Mouse (Mus musculus) hindbrain, embryonic 10.5 days (tissue): ENCODE measurements at regions not wholly inside any gene's neighbourhood (a gene's known extent, or its start where the extent isn't known, plus 50 kb on each side); places are given as distances from the start of the nearest gene placed in this dataset.
A peak's percentile ranks its signal among the peaks of the same experiment; 100 is the strongest.

ENCODE experiments used
- DNase-seq: peaks from one replicate; pipeline ENCODE4 v3.0.0-alpha.2; 2017; ENCODE audit warnings: low spot score
- H3K27ac ChIP-seq: fragments of 300-500 bp; sonication (generic); 2 replicates; pipeline ENCODE4 v1.5.1; 2016; ENCODE audit warnings: mild to moderate bottlenecking, moderate library complexity
- H3K27me3 ChIP-seq: fragments of 300-500 bp; sonication (generic); 2 replicates; pipeline ENCODE4 v1.6.1; 2016; ENCODE audit warnings: mild to moderate bottlenecking; ENCODE audit not compliant: poor library complexity, insufficient read depth, severe bottlenecking
- H3K36me3 ChIP-seq: fragments of 300-500 bp; sonication (generic); 2 replicates; pipeline ENCODE4 v1.6.1; 2016; ENCODE audit warnings: mild to moderate bottlenecking, moderate library complexity
- H3K4me1 ChIP-seq: fragments of 300-500 bp; sonication (generic); replicated peaks from 2 replicates; pipeline ENCODE4 v1.6.1; 2016; ENCODE audit warnings: mild to moderate bottlenecking
- H3K4me3 ChIP-seq: fragments of 300-500 bp; sonication (generic); 2 replicates; pipeline ENCODE4 v1.5.1; 2016; ENCODE audit warnings: mild to moderate bottlenecking, moderate library complexity
- H3K9me3 ChIP-seq: fragments of 300-500 bp; sonication (generic); 2 replicates; pipeline ENCODE4 v1.6.1; 2016; ENCODE audit warnings: mild to moderate bottlenecking, moderate library complexity
- WGBS: fragments of 180-500 bp; shearing (Covaris S2); methylation state at CpG from one replicate; pipeline ENCODE4 v1.1.7; 2016; 5-methylcytosine and 5-hydroxymethylcytosine counted together

- Histone ChIP-seq H3K27me3 (0 out of 2 replicates have a peak, but pooled peaks cover 3% of the 10 kb centered on the region), H3K36me3 (no peaks in the 10 kb centered on the region), H3K4me3 (no peak overlapping the region), H3K4me1 (no peaks in the 10 kb centered on the region), H3K27ac (no peak overlapping the region), H3K9me3 (no peaks in the 10 kb centered on the region)
- WGBS: 41% methylated on average over 2 of the region's 2 CpGs
- DNase-seq: no peak
Measured at GRCm38 (mm10) chr2:147776316-147776715, 270.5 kb downstream of the Foxa2 start.

- Histone ChIP-seq H3K27ac (no peak overlapping the region), H3K9me3 (no peaks in the 10 kb centered on the region), H3K36me3 (no peaks in the 10 kb centered on the region), H3K4me3 (no peak overlapping the region), H3K4me1 (no peaks in the 10 kb centered on the region), H3K27me3 (0 out of 2 replicates have a peak, but pooled peaks cover 3% of the 10 kb centered on the region)
- DNase-seq: no peak
- WGBS: 70% methylated on average over 1 of the region's 1 CpGs
Measured at GRCm38 (mm10) chr2:147772579-147772978, 274.2 kb downstream of the Foxa2 start.

GRCm38 (mm10) chr2:147753089-147753488, 293.7 kb downstream of the Foxa2 start:
- Histone ChIP-seq H3K4me3 (no peak overlapping the region), H3K4me1 (no peaks in the 10 kb centered on the region), H3K27ac (no peak overlapping the region), H3K27me3 (no peaks in the 10 kb centered on the region), H3K36me3 (no peaks in the 10 kb centered on the region), H3K9me3 (no peaks in the 10 kb centered on the region)
- 70% methylated on average over 2 of the region's 2 CpGs for WGBS
- no peak for DNase-seq

- Histone ChIP-seq H3K4me1 (no peaks in the 10 kb centered on the region), H3K4me3 (no peak overlapping the region), H3K27ac (no peak overlapping the region), H3K9me3 (no peaks in the 10 kb centered on the region), H3K27me3 (no peaks in the 10 kb centered on the region), H3K36me3 (no peaks in the 10 kb centered on the region)
- WGBS: 93% methylated on average over 3 of the region's 3 CpGs
- no peak for DNase-seq
Measured at GRCm38 (mm10) chr2:147751831-147752230, 294.9 kb downstream of the Foxa2 start.

- no peaks in the 10 kb centered on the region for H3K36me3 ChIP-seq
- no peak overlapping the region for H3K27ac ChIP-seq
- no peak for DNase-seq
- no peaks in the 10 kb centered on the region for H3K9me3 ChIP-seq
- H3K27me3 ChIP-seq: no peaks in the 10 kb centered on the region
- H3K4me3 ChIP-seq: no peak overlapping the region
- 67% methylated on average over 4 of the region's 4 CpGs for whole genome bisulfite sequencing
- H3K4me1 ChIP-seq: no peaks in the 10 kb centered on the region
Measured at GRCm38 (mm10) chr2:147748006-147748405, 298.8 kb downstream of the Foxa2 start.

GRCm38 (mm10) chr2:147743908-147744307, 302.9 kb downstream of the Foxa2 start:
- 91% methylated on average over 2 of the region's 2 CpGs for WGBS
- no peaks in the 10 kb centered on the region for H3K4me1 ChIP-seq

GRCm38 (mm10) chr2:147738307-147738872, 308.4 kb downstream of the Foxa2 start:
- Histone ChIP-seq H3K27me3 (no peaks in the 10 kb centered on the region), H3K27ac (no peak overlapping the region), H3K4me3 (no peak overlapping the region), H3K4me1 (no peaks in the 10 kb centered on the region), H3K36me3 (no peaks in the 10 kb centered on the region), H3K9me3 (no peaks in the 10 kb centered on the region)
- DNase-seq: peak; percentile 33
- 45% methylated on average over 10 of the region's 10 CpGs for WGBS

More at GRCm38 (mm10) chr2:147743908-147744307, 302.9 kb downstream of the Foxa2 start:
- Histone ChIP-seq H3K27me3 (no peaks in the 10 kb centered on the region), H3K36me3 (no peaks in the 10 kb centered on the region), H3K9me3 (no peaks in the 10 kb centered on the region), H3K27ac (no peak overlapping the region), H3K4me3 (no peak overlapping the region)
- DNase-seq: no peak

GRCm38 (mm10) chr2:147727396-147727795, 319.4 kb downstream of the Foxa2 start:
- WGBS: 82% methylated on average over 4 of the region's 4 CpGs
- Histone ChIP-seq H3K36me3 (no peaks in the 10 kb centered on the region), H3K27me3 (no peaks in the 10 kb centered on the region), H3K27ac (no peak overlapping the region), H3K4me3 (no peak overlapping the region), H3K4me1 (peaks cover 4% of the 10 kb centered on the region; the same call in 1 of the 2 replicates), H3K9me3 (no peaks in the 10 kb centered on the region)
- no peak for DNase-seq

GRCm38 (mm10) chr2:147718936-147719335, 327.8 kb downstream of the Foxa2 start:
- H3K27me3 ChIP-seq: no peaks in the 10 kb centered on the region
- no peaks in the 10 kb centered on the region for H3K36me3 ChIP-seq
- H3K4me1 ChIP-seq: peaks cover 4% of the 10 kb centered on the region; the same call in 1 of the 2 replicates
- no peak overlapping the region for H3K27ac ChIP-seq
- H3K9me3 ChIP-seq: no peaks in the 10 kb centered on the region
- DNase-seq: no peak
- WGBS: 89% methylated on average over 3 of the region's 3 CpGs
- H3K4me3 ChIP-seq: no peak overlapping the region

- 94% methylated on average over 12 of the region's 12 CpGs for WGBS
- no peaks in the 10 kb centered on the region for H3K9me3 ChIP-seq
- no peaks in the 10 kb centered on the region for H3K36me3 ChIP-seq
- no peak overlapping the region for H3K4me3 ChIP-seq
- no peaks in the 10 kb centered on the region for H3K27me3 ChIP-seq
- no peak for DNase-seq
- no peaks in the 10 kb centered on the region for H3K4me1 ChIP-seq
- H3K27ac ChIP-seq: no peak overlapping the region
Measured at GRCm38 (mm10) chr2:147717484-147717947, 329.3 kb downstream of the Foxa2 start.

- no peaks in the 10 kb centered on the region for H3K4me1 ChIP-seq
- H3K9me3 ChIP-seq: no peaks in the 10 kb centered on the region
- no peak for DNase-seq
- H3K36me3 ChIP-seq: no peaks in the 10 kb centered on the region
- H3K27me3 ChIP-seq: no peaks in the 10 kb centered on the region
- H3K4me3 ChIP-seq: no peak overlapping the region
- H3K27ac ChIP-seq: no peak overlapping the region
- WGBS: 85% methylated on average over 5 of the region's 5 CpGs
Measured at GRCm38 (mm10) chr2:147715791-147716190, 331.0 kb downstream of the Foxa2 start.

- H3K27ac ChIP-seq: no peak overlapping the region
- 54% methylated on average over 8 of the region's 8 CpGs for WGBS
- no peak overlapping the region for H3K4me3 ChIP-seq
- H3K36me3 ChIP-seq: no peaks in the 10 kb centered on the region
- H3K9me3 ChIP-seq: no peaks in the 10 kb centered on the region
- H3K4me1 ChIP-seq: no peaks in the 10 kb centered on the region
- H3K27me3 ChIP-seq: no peaks in the 10 kb centered on the region
- peak; percentile 3 for DNase-seq
Measured at GRCm38 (mm10) chr2:147710593-147711265, 336.0 kb downstream of the Foxa2 start.

- no peaks in the 10 kb centered on the region for H3K36me3 ChIP-seq
- H3K9me3 ChIP-seq: no peaks in the 10 kb centered on the region
- no peak overlapping the region for H3K4me3 ChIP-seq
- no peak overlapping the region for H3K27ac ChIP-seq
- H3K27me3 ChIP-seq: no peaks in the 10 kb centered on the region
- H3K4me1 ChIP-seq: no peaks in the 10 kb centered on the region
- DNase-seq: no peak
Measured at GRCm38 (mm10) chr2:147709799-147710198, 337.0 kb downstream of the Foxa2 start.
